Mouse (Mus musculus) olfactory bulb, adult 2 months (tissue): Measurements from ENCODE around the gene Cog8. TPM values are rescaled to one million over a fixed set of nuclear protein-coding genes. Genes with fewer than 3 reads are reported as not detected.

Experiments
- H3K27ac ChIP-seq: fragments of 200-500 bp; 2 replicates; pipeline ENCODE4 v1.5.1; 2012; ENCODE audit warnings: low read depth, low read length; ENCODE audit not compliant: insufficient read depth
- H3K4me1 ChIP-seq: fragments of 200-500 bp; 2 replicates; pipeline ENCODE4 v1.6.1; 2012; ENCODE audit warnings: low read length; ENCODE audit not compliant: control insufficient read depth, insufficient read depth
- H3K4me3 ChIP-seq: fragments of 200-500 bp; 2 replicates; pipeline ENCODE4 v1.5.1; 2012; ENCODE audit warnings: mild to moderate bottlenecking, low read depth, low read length, moderate library complexity; ENCODE audit not compliant: insufficient read depth
- CTCF ChIP-seq: fragments of 200-500 bp; IDR thresholded peaks from 2 replicates; pipeline ENCODE4 v1.5.1; 2012; ENCODE audit warnings: low read depth, mild to moderate bottlenecking, low read length, moderate library complexity; ENCODE audit not compliant: insufficient read depth
- POLR2A ChIP-seq: fragments of 200-500 bp; IDR thresholded peaks from 2 replicates; pipeline ENCODE4 v1.6.1; 2012; ENCODE audit warnings: mild to moderate bottlenecking, low read depth, low read length, moderate library complexity; ENCODE audit not compliant: insufficient read depth
- WGBS: fragments of 180-500 bp; shearing (Covaris S2); methylation state at CpG from one replicate; pipeline ENCODE4 v1.1.7; 2018; 5-methylcytosine and 5-hydroxymethylcytosine counted together
- polyA plus RNA-seq: library from polyadenylated mRNA; stranded (reverse); fragments of >200 nt; gene quantifications from 2 replicates; pipeline ENCODE4 v1.2.4, GENCODE M21; 2012; ENCODE audit warnings: low replicate concordance; ENCODE audit not compliant: missing spikeins, insufficient read depth, insufficient read length

Cog8 gene
- not detected in 2 replicates for polyA plus RNA-seq

GRCm38 (mm10) chr8:107056076-107056972 is at the start of gene Cog8, which contains the start of gene Nip7:
TSS of gene Cog8 (minus strand) at chr8:107056689.
TSS of gene Nip7 (plus strand) at chr8:107056877.
- peaks cover 6% of the 10 kb centered on the region; the same call in 1 of the 2 replicates for H3K4me1 ChIP-seq
- peak; percentile 53; the same call in 1 of the 2 replicates for TF ChIP-seq POLR2A
- TF ChIP-seq CTCF, result no peak
- peak within 1 kb of the TSS; percentile 81 for H3K4me3 ChIP-seq
- H3K27ac ChIP-seq, result no peak within 1 kb of the TSS
- WGBS, result under 1% methylated on average over 88 of the region's 88 CpGs

GRCm38 (mm10) chr8:107104547-107104946 is 48.1 kb upstream of the Cog8 start:
- no peaks in the 10 kb centered on the region for H3K4me1 ChIP-seq
- WGBS, result 8% methylated on average over 4 of the region's 4 CpGs
- H3K27ac ChIP-seq, result no peak overlapping the region
- H3K4me3 ChIP-seq, result no peak overlapping the region
- TF ChIP-seq POLR2A (no peak), CTCF (peak; percentile 45; the same call in 1 of the 2 replicates)

GRCm38 (mm10) chr8:107100635-107101034 is 44.1 kb upstream of the Cog8 start:
- Histone ChIP-seq H3K27ac (no peak overlapping the region), H3K4me3 (no peak overlapping the region), H3K4me1 (no peaks in the 10 kb centered on the region)
- TF ChIP-seq CTCF (no peak), POLR2A (no peak)
- 78% methylated on average over 2 of the region's 2 CpGs for WGBS

- peak within 1 kb of the TSS; percentile 64 for H3K4me3 ChIP-seq
- TF ChIP-seq CTCF, result no peak
- TF ChIP-seq POLR2A, result peak; percentile 34; the same call in 1 of the 2 replicates
- peaks cover 5% of the 10 kb centered on the region for H3K4me1 ChIP-seq
- 4% methylated on average over 39 of the region's 39 CpGs for WGBS
- H3K27ac ChIP-seq, result peak within 1 kb of the TSS; percentile 16
Measured at GRCm38 (mm10) chr8:107096366-107097036, 40.0 kb upstream of the Cog8 start, which contains the start of gene Terf2. TSS of gene Terf2 (minus strand) at chr8:107096547.

- Histone ChIP-seq H3K4me1 (peaks cover 5% of the 10 kb centered on the region), H3K27ac (peak overlapping the region; percentile 16), H3K4me3 (peak overlapping the region; percentile 64)
- WGBS, result 1% methylated on average over 53 of the region's 53 CpGs
- TF ChIP-seq POLR2A, result no peak
- 0 out of 2 replicates have a peak, but pooled peaks have one; percentile 18 for TF ChIP-seq CTCF
Measured at GRCm38 (mm10) chr8:107095717-107096365, 39.4 kb upstream of the Cog8 start.

- Histone ChIP-seq H3K27ac (no peak overlapping the region), H3K4me1 (peaks cover 5% of the 10 kb centered on the region), H3K4me3 (no peak overlapping the region)
- 86% methylated on average over 7 of the region's 7 CpGs for WGBS
- TF ChIP-seq POLR2A, result no peak
- no peak for TF ChIP-seq CTCF
Measured at GRCm38 (mm10) chr8:107090531-107090930, 34.0 kb upstream of the Cog8 start.

GRCm38 (mm10) chr8:107088526-107089063 is 32.1 kb upstream of the Cog8 start:
- no peak overlapping the region for H3K4me3 ChIP-seq
- H3K4me1 ChIP-seq, result no peaks in the 10 kb centered on the region
- TF ChIP-seq POLR2A (no peak), CTCF (no peak)
- H3K27ac ChIP-seq, result no peak overlapping the region
- 94% methylated on average over 5 of the region's 5 CpGs for WGBS

- TF ChIP-seq POLR2A, result no peak
- TF ChIP-seq CTCF, result no peak
- H3K27ac ChIP-seq, result no peak overlapping the region
- H3K4me1 ChIP-seq, result no peaks in the 10 kb centered on the region
- WGBS, result 98% methylated on average over 5 of the region's 5 CpGs
- no peak overlapping the region for H3K4me3 ChIP-seq
Measured at GRCm38 (mm10) chr8:107086018-107086417, 29.5 kb upstream of the Cog8 start.
